Mouse (Mus musculus) ovary, postnatal 14 days (tissue): ENCODE measurements at regions not wholly inside any gene's neighbourhood (a gene's known extent, or its start where the extent isn't known, plus 50 kb on each side); places are given as distances from the start of the nearest gene placed in this dataset.

Experiments used
- DNase-seq: peaks from one replicate; pipeline ENCODE4 v3.0.0; 2022; ENCODE audit warnings: low spot score

GRCm38 (mm10) chr3:146337429-146337828 is 67.0 kb upstream of the Ssx2ip start:
- no peak for DNase-seq

- DNase-seq = no peak
Observed at GRCm38 (mm10) chr3:146337861-146338281, 66.6 kb upstream of the Ssx2ip start.

GRCm38 (mm10) chr3:146338445-146338844 is 66.0 kb upstream of the Ssx2ip start:
- DNase-seq = no peak

- DNase-seq = no peak
Observed at GRCm38 (mm10) chr3:146340316-146341055, 64.0 kb upstream of the Ssx2ip start.

- DNase-seq = no peak
Observed at GRCm38 (mm10) chr3:146341652-146342340, 62.6 kb upstream of the Ssx2ip start.

GRCm38 (mm10) chr3:146342727-146343126 is 61.7 kb upstream of the Ssx2ip start:
- DNase-seq = no peak

GRCm38 (mm10) chr3:146343649-146344401 is 60.6 kb upstream of the Ssx2ip start:
- DNase-seq = peak; percentile 44

- DNase-seq = no peak
Observed at GRCm38 (mm10) chr3:146344402-146345025, 59.9 kb upstream of the Ssx2ip start.

- DNase-seq = peak; percentile 52
Observed at GRCm38 (mm10) chr3:146345308-146345780, 59.1 kb upstream of the Ssx2ip start.

- DNase-seq = no peak
Observed at GRCm38 (mm10) chr3:146345946-146346345, 58.5 kb upstream of the Ssx2ip start.

GRCm38 (mm10) chr3:146347311-146347710 is 57.1 kb upstream of the Ssx2ip start:
- DNase-seq = no peak

GRCm38 (mm10) chr3:146348921-146349320 is 55.5 kb upstream of the Ssx2ip start:
- DNase-seq = no peak

GRCm38 (mm10) chr3:146349393-146349792 is 55.0 kb upstream of the Ssx2ip start:
- no peak for DNase-seq

- DNase-seq = no peak
Observed at GRCm38 (mm10) chr3:146350126-146350525, 54.3 kb upstream of the Ssx2ip start.

- DNase-seq = no peak
Observed at GRCm38 (mm10) chr3:146351468-146351867, 53.0 kb upstream of the Ssx2ip start.

GRCm38 (mm10) chr3:146352187-146352586 is 52.3 kb upstream of the Ssx2ip start:
- no peak for DNase-seq

- no peak for DNase-seq
Observed at GRCm38 (mm10) chr3:146353961-146354360, 50.5 kb upstream of the Ssx2ip start.
